Mouse (Mus musculus) hindbrain, embryonic 13.5 days (tissue): ENCODE measurements around the gene Gm973. TPM values are rescaled to one million over a fixed set of nuclear protein-coding genes. Genes with fewer than 3 reads are reported as not detected.

Source experiments
- ATAC-seq: fragments of 200-750 bp; cut with Nextera tagmentation; 2 replicates; pipeline ENCODE4 v1.8.0; 2017; ENCODE audit warnings: moderate TSS enrichment; ENCODE audit not compliant: low FRiP score
- H3K27ac ChIP-seq: fragments of 300-500 bp; sonication (generic); 2 replicates; pipeline ENCODE4 v1.5.1; 2015; ENCODE audit warnings: inconsistent platforms, mild to moderate bottlenecking, moderate library complexity
- H3K27me3 ChIP-seq: fragments of 300-500 bp; sonication (generic); 2 replicates; pipeline ENCODE4 v1.6.1; 2015; ENCODE audit warnings: mild to moderate bottlenecking, inconsistent platforms
- H3K36me3 ChIP-seq: fragments of 300-500 bp; sonication (generic); 2 replicates; pipeline ENCODE4 v1.6.1; 2015; ENCODE audit warnings: mild to moderate bottlenecking, inconsistent platforms
- H3K4me1 ChIP-seq: fragments of 300-500 bp; sonication (generic); replicated peaks from 2 replicates; pipeline ENCODE4 v1.6.1; 2015; ENCODE audit warnings: inconsistent platforms
- H3K4me2 ChIP-seq: fragments of 300-500 bp; sonication (generic); 2 replicates; pipeline ENCODE4 v1.6.1; 2015; ENCODE audit warnings: inconsistent platforms, mild to moderate bottlenecking, moderate library complexity
- H3K4me3 ChIP-seq: fragments of 300-500 bp; sonication (generic); 2 replicates; pipeline ENCODE4 v1.5.1; 2015; ENCODE audit warnings: mild to moderate bottlenecking, inconsistent platforms
- H3K9ac ChIP-seq: fragments of 300-500 bp; sonication (generic); 2 replicates; pipeline ENCODE4 v1.6.1; 2015; ENCODE audit warnings: mild to moderate bottlenecking, inconsistent platforms
- H3K9me3 ChIP-seq: fragments of 300-500 bp; sonication (generic); 2 replicates; pipeline ENCODE4 v1.6.1; 2016; ENCODE audit warnings: inconsistent platforms
- WGBS: fragments of 180-500 bp; shearing (Covaris S2); methylation state at CpG from one replicate; pipeline ENCODE4 v1.1.7; 2015; 5-methylcytosine and 5-hydroxymethylcytosine counted together
- polyA plus RNA-seq: library from polyadenylated mRNA; unstranded; fragments of >200 nt; fragmentation: Nextera tagmentation; extraction: Ambion mirVana; gene quantifications from 2 replicates; pipeline ENCODE4 v1.2.1, GENCODE M21; 2015

Gene Gm973
- polyA plus RNA-seq, 1 experiment from 2014 or later = 8.6 TPM

DNA sequence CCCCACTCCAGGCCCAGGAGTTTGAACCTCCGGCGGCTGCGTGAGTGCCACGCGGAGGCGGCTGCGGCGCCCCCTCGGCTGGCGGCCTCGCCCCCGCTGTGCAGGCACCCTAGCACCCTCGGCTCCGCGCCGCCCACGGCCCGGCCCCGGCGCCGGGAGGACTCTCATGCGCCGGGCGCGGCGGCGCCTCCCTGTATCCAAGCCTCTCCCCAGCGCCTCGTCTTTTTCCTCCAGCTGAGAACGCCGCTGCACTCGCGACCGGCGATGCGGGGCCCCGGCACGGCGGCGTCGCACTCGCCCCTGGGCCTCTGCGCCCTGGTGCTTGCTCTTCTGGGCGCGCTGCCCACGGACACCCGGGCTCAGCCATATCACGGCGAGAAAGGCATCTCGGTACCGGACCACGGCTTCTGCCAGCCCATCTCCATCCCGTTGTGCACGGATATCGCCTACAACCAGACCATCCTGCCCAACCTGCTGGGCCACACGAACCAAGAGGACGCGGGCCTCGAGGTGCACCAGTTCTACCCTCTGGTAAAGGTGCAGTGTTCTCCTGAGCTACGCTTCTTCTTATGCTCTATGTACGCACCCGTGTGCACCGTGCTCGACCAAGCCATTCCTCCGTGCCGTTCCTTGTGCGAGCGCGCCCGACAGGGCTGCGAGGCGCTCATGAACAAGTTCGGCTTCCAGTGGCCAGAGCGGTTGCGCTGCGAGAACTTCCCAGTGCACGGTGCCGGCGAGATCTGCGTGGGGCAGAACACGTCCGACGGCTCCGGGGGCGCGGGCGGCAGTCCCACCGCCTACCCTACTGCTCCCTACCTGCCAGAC, 33.2 kb upstream of the Gm973 start:
- peak; percentile 4; the same call in 1 of the 2 replicates for ATAC-seq
- Histone ChIP-seq H3K4me3 (peak overlapping the region; percentile 65), H3K36me3 (no peaks in the 10 kb centered on the region), H3K9me3 (no peaks in the 10 kb centered on the region), H3K27me3 (peaks cover 25% of the 10 kb centered on the region), H3K4me1 (peaks cover 58% of the 10 kb centered on the region), H3K9ac (peak overlapping the region; percentile 80), H3K27ac (peak overlapping the region; percentile 72), H3K4me2 (peak overlapping the region; percentile 99)
- WGBS = under 1% methylated on average over 88 of the region's 88 CpGs

DNA sequence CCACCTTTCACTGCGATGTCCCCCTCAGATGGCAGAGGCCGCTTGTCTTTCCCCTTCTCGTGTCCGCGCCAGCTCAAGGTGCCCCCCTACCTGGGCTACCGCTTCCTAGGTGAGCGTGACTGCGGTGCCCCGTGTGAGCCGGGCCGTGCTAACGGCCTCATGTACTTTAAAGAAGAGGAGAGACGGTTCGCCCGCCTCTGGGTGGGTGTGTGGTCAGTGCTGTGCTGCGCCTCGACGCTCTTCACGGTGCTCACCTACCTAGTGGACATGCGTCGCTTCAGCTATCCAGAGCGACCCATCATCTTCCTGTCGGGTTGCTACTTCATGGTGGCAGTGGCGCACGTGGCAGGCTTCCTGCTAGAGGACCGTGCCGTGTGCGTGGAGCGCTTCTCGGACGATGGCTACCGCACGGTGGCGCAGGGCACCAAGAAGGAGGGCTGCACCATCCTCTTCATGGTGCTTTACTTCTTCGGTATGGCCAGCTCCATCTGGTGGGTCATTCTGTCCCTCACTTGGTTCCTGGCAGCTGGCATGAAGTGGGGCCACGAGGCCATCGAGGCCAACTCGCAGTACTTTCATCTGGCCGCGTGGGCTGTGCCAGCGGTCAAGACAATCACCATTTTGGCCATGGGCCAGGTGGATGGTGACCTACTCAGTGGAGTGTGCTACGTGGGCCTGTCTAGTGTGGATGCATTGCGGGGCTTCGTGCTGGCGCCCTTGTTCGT, 32.4 kb upstream of the Gm973 start:
- Histone ChIP-seq H3K4me1 (peaks cover 64% of the 10 kb centered on the region), H3K9me3 (no peaks in the 10 kb centered on the region), H3K9ac (peak overlapping the region; percentile 80), H3K27me3 (peaks cover 25% of the 10 kb centered on the region), H3K4me3 (peak overlapping the region; percentile 65), H3K36me3 (no peaks in the 10 kb centered on the region), H3K27ac (peak overlapping the region; percentile 63; the same call in 1 of the 2 replicates), H3K4me2 (peak overlapping the region; percentile 99)
- ATAC-seq = peak; percentile 66
- WGBS = under 1% methylated on average over 46 of the region's 46 CpGs

DNA sequence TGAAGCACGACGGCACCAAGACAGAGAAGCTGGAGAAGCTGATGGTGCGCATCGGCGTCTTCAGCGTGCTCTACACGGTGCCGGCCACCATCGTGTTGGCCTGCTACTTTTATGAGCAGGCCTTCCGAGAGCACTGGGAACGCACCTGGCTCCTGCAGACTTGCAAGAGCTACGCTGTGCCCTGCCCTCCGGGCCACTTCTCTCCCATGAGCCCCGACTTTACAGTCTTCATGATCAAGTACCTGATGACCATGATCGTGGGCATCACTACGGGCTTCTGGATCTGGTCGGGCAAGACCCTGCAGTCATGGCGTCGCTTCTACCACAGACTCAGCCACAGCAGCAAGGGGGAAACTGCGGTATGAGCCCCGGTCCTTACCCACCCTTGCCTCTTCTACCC, 31.8 kb upstream of the Gm973 start:
- no peaks in the 10 kb centered on the region for H3K9me3 ChIP-seq
- H3K4me1 ChIP-seq = peaks cover 69% of the 10 kb centered on the region
- peak overlapping the region; percentile 99 for H3K4me2 ChIP-seq
- peak overlapping the region; percentile 65 for H3K4me3 ChIP-seq
- H3K27ac ChIP-seq = peak overlapping the region; percentile 63
- 2% methylated on average over 21 of the region's 21 CpGs for WGBS
- no peak for ATAC-seq
- no peaks in the 10 kb centered on the region for H3K36me3 ChIP-seq
- H3K9ac ChIP-seq = peak overlapping the region; percentile 80
- H3K27me3 ChIP-seq = peaks cover 25% of the 10 kb centered on the region

DNA sequence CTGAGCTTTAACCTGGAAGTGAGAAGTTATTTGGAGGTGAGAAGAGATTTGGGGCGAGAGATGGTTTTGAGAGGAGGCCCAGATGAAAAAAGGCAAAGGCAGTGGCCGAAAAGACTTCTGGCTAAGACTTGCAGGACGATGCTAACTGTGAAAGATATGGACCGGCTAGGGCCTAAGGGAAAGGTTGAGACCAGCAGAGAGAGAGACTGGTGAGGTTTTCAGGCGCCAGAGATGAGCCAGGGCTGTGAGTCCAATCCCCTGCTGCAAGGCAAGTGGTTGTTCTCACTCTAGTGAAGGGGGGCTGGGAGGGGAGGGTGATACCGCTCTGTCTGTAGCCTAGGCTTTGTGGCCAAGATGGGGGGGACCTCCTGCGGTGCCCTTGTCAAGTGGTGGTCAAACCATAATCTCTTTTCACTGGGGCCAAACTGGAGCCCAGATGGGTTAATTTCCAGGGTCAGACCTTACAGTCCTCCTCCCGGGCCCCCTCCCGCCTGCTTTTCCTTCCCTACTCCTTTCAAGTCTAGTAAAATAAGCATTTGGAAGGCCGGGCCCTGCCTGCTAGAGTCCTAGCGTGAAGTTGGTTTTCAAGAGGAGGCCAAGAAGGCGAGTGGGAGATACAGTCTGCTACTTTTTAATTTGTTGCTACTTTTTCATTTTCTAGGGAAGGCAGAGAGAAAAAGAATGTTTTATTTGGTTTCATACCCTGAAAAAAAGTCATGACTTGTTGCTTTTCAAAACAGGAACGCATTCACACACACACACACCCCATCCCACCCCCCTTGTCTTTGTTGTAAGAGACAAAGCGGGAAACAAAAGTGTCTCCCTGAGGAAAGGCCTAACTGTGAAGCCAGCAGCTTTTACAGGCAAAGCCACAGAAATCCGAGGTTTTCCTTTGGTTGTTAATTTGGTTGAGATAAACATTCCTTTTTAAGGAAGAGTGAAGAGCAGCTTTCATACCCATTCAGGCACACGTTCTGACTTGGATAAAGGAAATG, 31.0 kb upstream of the Gm973 start:
- 3% methylated on average over 16 of the region's 16 CpGs for WGBS
- H3K4me2 ChIP-seq = peak overlapping the region; percentile 99

DNA sequence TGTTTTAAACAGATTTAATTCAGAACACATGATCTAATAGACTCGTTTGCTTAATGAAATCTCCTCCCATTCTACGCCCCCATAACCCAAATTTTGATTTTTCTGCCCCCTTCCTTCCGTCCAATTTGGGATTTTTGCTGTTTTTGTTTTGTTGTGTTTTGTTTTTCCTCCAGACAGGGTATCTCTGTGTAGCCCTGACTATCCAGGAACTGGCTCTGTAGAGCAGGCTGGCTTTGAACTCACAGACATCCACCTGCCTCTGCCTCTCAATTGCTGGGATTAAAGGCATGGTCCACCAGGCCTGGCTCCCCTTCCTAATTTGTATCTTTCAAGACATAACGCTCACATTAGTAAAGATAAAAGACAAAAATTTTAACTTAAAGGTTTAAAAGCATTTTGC, 30.3 kb upstream of the Gm973 start:
- H3K4me1 ChIP-seq = peaks cover 66% of the 10 kb centered on the region
- peaks cover 25% of the 10 kb centered on the region for H3K27me3 ChIP-seq
- peak overlapping the region; percentile 99 for H3K4me2 ChIP-seq
- no peaks in the 10 kb centered on the region for H3K36me3 ChIP-seq
- peak overlapping the region; percentile 53; the same call in 1 of the 2 replicates for H3K9ac ChIP-seq
- 26% methylated on average over 4 of the region's 4 CpGs for WGBS
- ATAC-seq = no peak
- H3K9me3 ChIP-seq = no peaks in the 10 kb centered on the region
- H3K4me3 ChIP-seq = peak overlapping the region; percentile 65
- no peak overlapping the region for H3K27ac ChIP-seq

More for the DNA sequence above, 31.0 kb upstream of the Gm973 start:
- Histone ChIP-seq H3K27me3 (peaks cover 25% of the 10 kb centered on the region), H3K9me3 (no peaks in the 10 kb centered on the region), H3K27ac (peak overlapping the region; percentile 63), H3K36me3 (no peaks in the 10 kb centered on the region), H3K9ac (peak overlapping the region; percentile 80), H3K4me1 (peaks cover 70% of the 10 kb centered on the region), H3K4me3 (peak overlapping the region; percentile 65)
- no peak for ATAC-seq

DNA sequence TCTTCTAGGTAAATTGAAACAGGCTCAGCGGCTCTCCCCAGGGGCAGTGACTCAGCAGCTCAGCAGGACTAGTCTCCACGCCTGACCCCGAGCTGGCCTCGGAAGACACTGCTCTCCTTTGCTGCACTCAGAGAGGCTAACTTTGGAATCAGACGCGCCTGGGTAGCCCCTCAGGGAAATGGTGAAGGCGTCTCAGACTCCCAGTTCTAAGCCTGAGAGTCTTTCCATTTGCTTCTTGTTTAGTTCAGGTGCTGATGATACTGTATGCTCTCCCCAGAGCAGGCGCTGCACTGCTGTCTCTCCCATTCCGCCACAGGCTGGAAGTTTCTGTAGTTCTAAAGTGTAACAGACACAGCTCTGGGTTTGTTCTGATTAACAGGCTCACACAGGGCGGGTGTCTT, 28.4 kb upstream of the Gm973 start:
- Histone ChIP-seq H3K36me3 (no peaks in the 10 kb centered on the region), H3K4me2 (peak overlapping the region; percentile 43), H3K27me3 (peaks cover 21% of the 10 kb centered on the region), H3K27ac (0 out of 2 replicates have a peak overlapping the region, but pooled peaks have one; percentile 42), H3K4me3 (peak overlapping the region; percentile 20), H3K9me3 (no peaks in the 10 kb centered on the region), H3K9ac (peak overlapping the region; percentile 61), H3K4me1 (peaks cover 54% of the 10 kb centered on the region)
- 6% methylated on average over 10 of the region's 10 CpGs for WGBS
- no peak for ATAC-seq

DNA sequence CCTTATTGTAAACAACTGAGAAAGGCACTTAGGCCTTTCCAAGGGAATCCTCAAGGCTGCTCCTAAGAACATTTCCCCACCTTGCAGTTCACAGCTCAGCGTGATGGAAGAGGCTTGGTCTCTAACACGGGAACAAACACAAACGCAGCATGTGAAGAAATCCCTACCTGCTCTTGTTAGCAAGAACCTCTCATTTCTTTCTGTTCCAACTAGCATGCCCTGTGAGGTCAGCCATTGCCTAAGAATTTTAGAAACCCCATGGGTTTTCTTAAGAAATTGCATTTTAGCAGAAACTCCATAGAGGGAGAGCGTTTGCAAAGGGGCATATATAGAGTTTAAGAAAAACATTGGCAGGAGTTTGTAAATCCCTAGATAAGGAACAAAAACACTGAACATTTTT, 27.6 kb upstream of the Gm973 start:
- H3K4me1 ChIP-seq = peaks cover 46% of the 10 kb centered on the region
- ATAC-seq = no peak
- H3K27ac ChIP-seq = no peak overlapping the region
- H3K27me3 ChIP-seq = peaks cover 13% of the 10 kb centered on the region
- peak overlapping the region; percentile 43; the same call in 1 of the 2 replicates for H3K4me2 ChIP-seq
- no peak overlapping the region for H3K4me3 ChIP-seq
- H3K9ac ChIP-seq = no peak overlapping the region
- 56% methylated on average over 4 of the region's 4 CpGs for WGBS
- no peaks in the 10 kb centered on the region for H3K9me3 ChIP-seq
- no peaks in the 10 kb centered on the region for H3K36me3 ChIP-seq

DNA sequence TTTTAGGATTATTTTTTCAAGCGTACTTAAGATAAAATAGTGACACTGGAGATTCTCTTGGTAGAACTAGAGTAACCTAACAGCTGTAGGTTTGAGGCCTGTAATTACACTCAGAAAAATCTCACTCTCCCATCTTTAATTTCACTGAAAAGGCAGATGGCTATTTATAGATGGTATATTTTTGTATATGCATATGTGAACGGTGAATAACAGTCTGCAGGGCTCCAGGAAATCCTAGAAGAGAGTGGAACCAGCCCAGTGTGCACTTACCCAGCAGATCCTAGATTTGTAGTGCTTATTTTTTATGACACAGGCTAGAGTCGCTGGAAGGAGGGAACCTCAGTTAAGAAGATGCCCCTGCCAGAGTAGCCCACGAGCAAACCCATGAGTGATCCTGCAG, 27.1 kb upstream of the Gm973 start:
- no peak for ATAC-seq
- H3K4me2 ChIP-seq = no peak overlapping the region
- H3K4me1 ChIP-seq = peaks cover 41% of the 10 kb centered on the region
- no peaks in the 10 kb centered on the region for H3K9me3 ChIP-seq
- H3K9ac ChIP-seq = no peak overlapping the region
- WGBS = 69% methylated on average over 4 of the region's 4 CpGs
- H3K4me3 ChIP-seq = no peak overlapping the region
- no peaks in the 10 kb centered on the region for H3K36me3 ChIP-seq
- H3K27me3 ChIP-seq = peaks cover 9% of the 10 kb centered on the region; the same call in 1 of the 2 replicates
- H3K27ac ChIP-seq = no peak overlapping the region

DNA sequence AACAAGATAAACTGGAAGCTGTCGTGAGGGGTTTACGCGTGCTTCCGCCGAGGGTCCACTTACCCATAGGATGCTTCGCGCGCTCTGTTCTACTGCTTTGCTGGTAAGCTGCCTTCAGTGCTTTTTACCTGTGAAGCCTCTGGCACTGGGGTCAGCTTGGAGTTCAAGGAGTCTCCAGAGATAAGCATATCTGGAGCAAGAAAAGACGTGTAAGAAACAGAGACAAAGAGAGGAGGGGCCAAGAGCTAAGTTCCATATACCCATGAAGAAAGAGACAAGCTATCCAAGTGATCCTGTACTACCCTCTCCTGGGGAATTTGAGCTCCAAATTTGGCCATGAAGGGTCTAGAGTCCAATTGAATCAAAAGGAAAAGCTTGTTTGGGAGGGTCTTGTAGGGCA, 24.5 kb upstream of the Gm973 start:
- H3K4me3 ChIP-seq = no peak overlapping the region
- peaks cover 22% of the 10 kb centered on the region for H3K4me1 ChIP-seq
- H3K27me3 ChIP-seq = no peaks in the 10 kb centered on the region
- H3K9ac ChIP-seq = no peak overlapping the region
- WGBS = 84% methylated on average over 9 of the region's 9 CpGs
- H3K4me2 ChIP-seq = no peak overlapping the region
- no peaks in the 10 kb centered on the region for H3K36me3 ChIP-seq
- H3K27ac ChIP-seq = no peak overlapping the region
- no peak for ATAC-seq
- H3K9me3 ChIP-seq = no peaks in the 10 kb centered on the region

DNA sequence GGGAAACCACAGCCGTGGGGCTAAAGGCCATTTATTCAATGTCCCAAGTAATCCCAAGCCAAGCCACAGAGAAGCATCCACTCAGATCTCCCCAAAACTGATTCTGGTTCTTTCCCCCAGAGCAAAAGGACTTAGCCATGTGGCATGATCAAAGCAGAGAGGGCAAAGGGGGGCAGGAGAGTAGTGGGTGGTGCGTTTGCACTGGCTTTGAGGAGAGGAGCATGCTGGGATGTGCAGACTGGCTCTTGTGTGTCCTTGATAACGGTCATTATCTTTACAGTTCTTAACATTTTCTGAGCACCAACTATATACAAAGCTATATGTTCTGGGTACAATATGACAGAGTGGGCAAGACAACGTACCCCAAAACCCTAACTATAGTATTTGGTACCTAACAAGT, 23.6 kb upstream of the Gm973 start:
- Histone ChIP-seq H3K4me3 (no peak overlapping the region), H3K4me2 (no peak overlapping the region), H3K9ac (no peak overlapping the region), H3K36me3 (no peaks in the 10 kb centered on the region), H3K4me1 (peaks cover 16% of the 10 kb centered on the region), H3K27me3 (no peaks in the 10 kb centered on the region), H3K27ac (no peak overlapping the region), H3K9me3 (no peaks in the 10 kb centered on the region)
- ATAC-seq = no peak
- 78% methylated on average over 4 of the region's 4 CpGs for WGBS

DNA sequence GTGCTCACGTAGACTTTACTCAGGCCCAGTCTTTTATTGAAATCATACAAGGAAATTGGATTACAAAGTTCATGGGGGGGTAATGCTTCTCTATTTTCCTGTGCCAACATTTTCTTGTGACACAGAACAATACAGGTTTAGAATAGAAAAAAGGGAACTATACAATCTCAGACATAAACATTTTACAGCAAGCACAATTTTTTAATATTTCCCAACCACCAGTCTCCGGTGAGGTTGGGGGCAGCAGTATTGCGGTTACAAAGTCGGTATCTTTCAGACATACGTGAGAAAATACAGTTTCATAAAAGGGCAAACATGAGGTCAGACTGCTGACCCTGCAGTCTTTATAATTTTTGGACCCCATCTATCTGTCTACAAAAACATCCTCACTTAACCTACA, 20.1 kb upstream of the Gm973 start:
- WGBS = 96% methylated on average over 5 of the region's 5 CpGs
- ATAC-seq = no peak
- no peak overlapping the region for H3K27ac ChIP-seq
- H3K4me2 ChIP-seq = no peak overlapping the region
- no peaks in the 10 kb centered on the region for H3K9me3 ChIP-seq
- H3K27me3 ChIP-seq = no peaks in the 10 kb centered on the region
- H3K9ac ChIP-seq = no peak overlapping the region
- H3K4me3 ChIP-seq = no peak overlapping the region
- no peaks in the 10 kb centered on the region for H3K4me1 ChIP-seq
- H3K36me3 ChIP-seq = no peaks in the 10 kb centered on the region
